Mouse (Mus musculus): Measurements from ENCODE around the gene Rab25. TPM values are rescaled to one million over a fixed set of nuclear protein-coding genes. Genes with fewer than 3 reads are reported as not detected.

Rab25 gene
- polyA plus RNA-seq, 1 experiment: 9.3 TPM

DNA sequence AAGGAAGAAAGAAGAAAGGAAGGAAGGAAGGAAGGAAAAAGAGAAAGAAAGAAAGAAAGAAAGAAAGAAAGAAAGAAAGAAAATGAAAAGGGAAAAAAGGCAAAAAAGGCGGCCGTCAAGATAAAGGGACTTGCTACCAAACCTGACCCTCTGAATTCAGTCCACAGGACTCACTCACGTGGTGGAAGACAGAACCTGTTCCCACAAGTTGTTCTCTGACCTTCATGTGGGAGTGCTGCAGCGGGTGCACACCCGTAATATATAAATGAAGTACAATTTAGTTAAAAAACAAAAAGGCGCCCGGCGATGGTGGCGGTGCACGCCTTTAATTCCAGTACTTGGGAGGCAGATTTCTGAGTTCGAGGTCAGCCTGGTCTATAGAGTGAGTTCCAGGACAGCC lies 19.5 kb downstream of the Rab25 start:
- TF ChIP-seq POLR2A (IDR thresholded peaks at IDR 0.05; ENCODE audit: control insufficient read depth, extremely low read depth, insufficient read depth, low read length, poor library complexity) (no peak), CTCF (IDR thresholded peaks at IDR 0.05; ENCODE audit: borderline replicate concordance, control insufficient read depth, extremely low read depth, insufficient read depth, low read length, poor library complexity) (no peak)
- Histone ChIP-seq H3K27ac (ENCODE audit: control insufficient read depth, insufficient read depth, low read length) (no peak overlapping the region), H3K27me3 (ENCODE audit: control insufficient read depth, insufficient read depth, low read length) (no peaks in the 10 kb centered on the region), H3K4me1 (replicated peaks; ENCODE audit: control insufficient read depth, insufficient read depth, low read length) (peaks cover 40% of the 10 kb centered on the region), H3K4me3 (ENCODE audit: control insufficient read depth, insufficient read depth, low read length) (no peak overlapping the region), H3K36me3 (ENCODE audit: control insufficient read depth, insufficient read depth, low read length) (peaks cover 8% of the 10 kb centered on the region)
- WGBS: 91% methylated on average over 11 of the region's 11 CpGs
- DNase-seq: no peak

DNA sequence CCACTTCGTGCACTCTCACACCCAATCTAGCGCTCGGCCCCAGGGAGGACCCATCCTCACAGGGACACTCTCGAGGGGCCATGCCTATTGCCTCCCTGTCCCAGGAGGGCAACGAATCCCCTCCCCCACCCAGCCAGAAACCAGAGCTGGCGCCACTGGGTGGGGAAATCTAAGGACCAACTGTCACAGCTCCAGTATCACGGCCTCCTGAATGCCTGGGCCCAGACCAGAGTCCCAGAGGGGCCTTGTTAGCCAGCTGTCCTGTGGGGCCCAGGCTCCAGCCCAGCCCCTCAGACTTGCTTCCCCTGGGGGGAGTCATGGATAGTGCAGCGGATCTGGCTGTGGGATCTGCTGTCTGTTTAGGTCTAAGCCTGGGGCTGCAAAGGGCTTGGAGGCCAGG lies 20.5 kb downstream of the Rab25 start:
- Histone ChIP-seq H3K4me3 (ENCODE audit: control insufficient read depth, insufficient read depth, low read length) (no peak overlapping the region), H3K4me1 (replicated peaks; ENCODE audit: control insufficient read depth, insufficient read depth, low read length) (peaks cover 30% of the 10 kb centered on the region), H3K27ac (ENCODE audit: control insufficient read depth, insufficient read depth, low read length) (no peak overlapping the region), H3K27me3 (ENCODE audit: control insufficient read depth, insufficient read depth, low read length) (no peaks in the 10 kb centered on the region), H3K36me3 (ENCODE audit: control insufficient read depth, insufficient read depth, low read length) (peaks cover 8% of the 10 kb centered on the region)
- TF ChIP-seq CTCF (IDR thresholded peaks at IDR 0.05; ENCODE audit: borderline replicate concordance, control insufficient read depth, extremely low read depth, insufficient read depth, low read length, poor library complexity) (no peak), POLR2A (IDR thresholded peaks at IDR 0.05; ENCODE audit: control insufficient read depth, extremely low read depth, insufficient read depth, low read length, poor library complexity) (no peak)
- WGBS: 92% methylated on average over 8 of the region's 8 CpGs
- no peak for DNase-seq

DNA sequence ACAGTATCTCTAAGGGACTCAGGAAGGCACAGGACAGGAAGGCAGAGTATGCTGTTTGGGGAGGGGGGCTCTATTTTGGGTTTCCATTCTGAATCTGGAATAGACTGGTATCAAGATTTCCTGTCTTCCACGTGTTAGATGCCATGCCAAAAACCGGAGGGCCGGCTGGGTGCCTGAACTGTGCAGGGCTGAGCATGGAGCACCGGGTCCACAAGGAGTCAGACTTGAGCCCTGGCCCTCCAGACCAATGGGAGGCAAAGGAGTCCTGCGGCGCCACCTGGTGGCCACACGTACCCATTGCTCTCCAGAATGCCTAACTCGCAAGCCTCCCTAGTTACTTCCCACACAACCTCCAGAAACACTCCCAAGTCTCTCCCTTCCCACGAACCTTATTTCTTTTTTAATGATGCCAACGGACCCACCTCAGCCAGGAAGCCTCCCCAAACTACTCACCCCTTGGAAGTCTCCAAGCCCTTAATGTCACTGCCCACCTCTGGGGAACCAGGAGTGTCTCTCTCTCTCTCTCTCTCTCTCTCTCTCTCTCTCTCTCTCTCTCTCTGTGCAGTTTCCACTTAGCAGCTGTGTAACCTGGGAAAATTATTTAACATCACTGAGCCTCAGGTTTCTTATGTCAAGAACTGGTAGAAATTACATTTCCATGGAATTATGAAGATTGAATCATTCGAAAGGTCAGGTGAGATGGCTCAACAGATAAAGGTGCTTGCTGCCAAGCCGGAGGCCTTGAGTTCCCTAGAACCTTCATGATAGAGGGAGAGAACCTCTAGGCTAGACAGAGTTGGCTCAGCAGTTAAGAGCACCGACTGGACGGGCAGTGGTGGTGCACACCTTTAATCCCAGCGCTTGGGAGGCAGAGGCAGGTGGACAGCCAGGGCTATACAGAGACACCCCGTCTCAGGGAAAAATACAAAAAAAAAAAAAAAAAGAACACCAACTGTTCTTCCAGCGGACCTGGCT lies 21.7 kb downstream of the Rab25 start:
- no peaks in the 10 kb centered on the region for H3K27me3 ChIP-seq (ENCODE audit: control insufficient read depth, insufficient read depth, low read length)
- DNase-seq: peak; percentile 73
- H3K4me3 ChIP-seq (ENCODE audit: control insufficient read depth, insufficient read depth, low read length): no peak overlapping the region
- peaks cover 8% of the 10 kb centered on the region for H3K36me3 ChIP-seq (ENCODE audit: control insufficient read depth, insufficient read depth, low read length)
- H3K4me1 ChIP-seq (replicated peaks; ENCODE audit: control insufficient read depth, insufficient read depth, low read length): peaks cover 35% of the 10 kb centered on the region
- H3K27ac ChIP-seq (ENCODE audit: control insufficient read depth, insufficient read depth, low read length): no peak overlapping the region
- 40% methylated on average over 17 of the region's 17 CpGs for WGBS
- TF ChIP-seq POLR2A (IDR thresholded peaks at IDR 0.05; ENCODE audit: control insufficient read depth, extremely low read depth, insufficient read depth, low read length, poor library complexity) (no peak), CTCF (IDR thresholded peaks at IDR 0.05; ENCODE audit: borderline replicate concordance, control insufficient read depth, extremely low read depth, insufficient read depth, low read length, poor library complexity) (peak; percentile 98)

DNA sequence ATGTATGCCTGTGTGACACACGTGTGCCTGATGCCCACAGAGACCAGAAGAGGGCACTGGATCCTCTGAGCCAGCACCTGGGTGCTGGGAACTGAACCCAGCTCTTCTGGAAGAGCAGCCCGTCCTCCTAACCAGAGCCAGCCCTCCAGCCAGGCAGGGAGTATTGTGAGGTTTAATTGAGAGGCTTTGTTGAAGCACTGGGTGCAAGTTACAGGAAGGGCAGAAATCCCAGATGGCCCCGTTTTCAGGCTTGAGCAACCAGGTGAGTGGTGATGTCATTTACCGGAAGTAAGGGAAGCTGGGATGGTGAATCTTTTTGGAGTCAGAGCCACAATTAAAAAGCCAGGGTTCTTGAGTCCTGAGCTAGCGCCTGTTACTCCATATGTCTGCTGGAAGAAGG lies 23.1 kb downstream of the Rab25 start:
- H3K4me1 ChIP-seq (replicated peaks; ENCODE audit: control insufficient read depth, insufficient read depth, low read length): peaks cover 29% of the 10 kb centered on the region

DNA sequence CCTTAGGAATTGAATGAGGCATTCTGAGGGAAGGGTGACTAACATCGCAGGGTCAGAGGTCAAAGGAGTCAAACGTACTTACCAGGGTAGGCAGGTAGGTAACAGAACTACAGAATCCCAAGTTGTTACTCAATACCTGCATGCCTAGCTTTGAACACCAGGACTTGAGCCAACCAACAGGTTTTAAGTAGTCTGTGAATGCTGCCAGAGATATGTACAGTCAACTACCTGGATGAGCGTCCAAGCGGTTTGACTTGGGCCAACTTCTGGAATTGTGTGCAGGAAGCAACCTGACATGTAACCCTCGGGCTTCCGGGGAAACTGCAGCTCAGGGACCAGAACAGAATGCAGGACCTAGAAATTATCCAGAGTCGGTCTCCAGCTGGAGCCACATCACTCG lies 25.1 kb downstream of the Rab25 start:
- no peak for TF ChIP-seq CTCF (IDR thresholded peaks at IDR 0.05; ENCODE audit: borderline replicate concordance, control insufficient read depth, extremely low read depth, insufficient read depth, low read length, poor library complexity)
- TF ChIP-seq POLR2A (IDR thresholded peaks at IDR 0.05; ENCODE audit: control insufficient read depth, extremely low read depth, insufficient read depth, low read length, poor library complexity): no peak
- Histone ChIP-seq H3K27ac (ENCODE audit: control insufficient read depth, insufficient read depth, low read length) (no peak overlapping the region), H3K4me1 (replicated peaks; ENCODE audit: control insufficient read depth, insufficient read depth, low read length) (peaks cover 17% of the 10 kb centered on the region; the same call in 1 of the 2 replicates), H3K27me3 (ENCODE audit: control insufficient read depth, insufficient read depth, low read length) (no peaks in the 10 kb centered on the region), H3K4me3 (ENCODE audit: control insufficient read depth, insufficient read depth, low read length) (no peak overlapping the region), H3K36me3 (ENCODE audit: control insufficient read depth, insufficient read depth, low read length) (peaks cover 8% of the 10 kb centered on the region)
- DNase-seq: no peak
- 93% methylated on average over 8 of the region's 8 CpGs for WGBS

More for the DNA sequence above, 23.1 kb downstream of the Rab25 start:
- Histone ChIP-seq H3K4me3 (ENCODE audit: control insufficient read depth, insufficient read depth, low read length) (no peak overlapping the region), H3K36me3 (ENCODE audit: control insufficient read depth, insufficient read depth, low read length) (peaks cover 8% of the 10 kb centered on the region), H3K27me3 (ENCODE audit: control insufficient read depth, insufficient read depth, low read length) (no peaks in the 10 kb centered on the region), H3K27ac (ENCODE audit: control insufficient read depth, insufficient read depth, low read length) (no peak overlapping the region)
- TF ChIP-seq CTCF (IDR thresholded peaks at IDR 0.05; ENCODE audit: borderline replicate concordance, control insufficient read depth, extremely low read depth, insufficient read depth, low read length, poor library complexity): no peak
- TF ChIP-seq POLR2A (IDR thresholded peaks at IDR 0.05; ENCODE audit: control insufficient read depth, extremely low read depth, insufficient read depth, low read length, poor library complexity): no peak
- 95% methylated on average over 5 of the region's 5 CpGs for WGBS
- no peak for DNase-seq

DNA sequence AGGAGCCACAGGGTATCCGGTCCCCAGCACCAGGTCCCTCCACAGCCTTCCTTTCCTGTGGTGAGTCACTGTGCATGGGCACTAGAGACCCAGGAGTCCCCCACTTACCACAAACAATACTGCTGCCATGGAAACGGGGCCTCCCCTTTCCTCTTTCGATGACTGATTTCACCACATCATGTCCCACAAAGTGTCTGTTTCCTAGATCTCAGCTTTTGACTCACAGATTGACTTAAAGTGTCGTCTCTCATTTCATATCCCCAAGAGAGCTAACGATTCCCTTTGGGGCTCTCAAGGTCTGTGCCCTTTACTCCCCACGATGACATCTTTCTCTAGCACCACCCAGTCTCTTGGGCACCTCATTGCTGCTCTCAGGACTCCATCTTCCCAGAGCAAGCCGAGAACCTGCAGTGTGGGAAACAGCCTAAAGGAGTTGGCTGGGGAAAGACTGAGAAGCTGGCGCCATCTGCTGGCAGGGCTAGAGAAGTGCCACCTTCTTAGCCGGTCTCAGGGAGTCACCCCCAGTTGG lies 26.2 kb downstream of the Rab25 start:
- no peak overlapping the region for H3K4me3 ChIP-seq (ENCODE audit: control insufficient read depth, insufficient read depth, low read length)
- peak; percentile 91 for TF ChIP-seq CTCF (IDR thresholded peaks at IDR 0.05; ENCODE audit: borderline replicate concordance, control insufficient read depth, extremely low read depth, insufficient read depth, low read length, poor library complexity)
- TF ChIP-seq POLR2A (IDR thresholded peaks at IDR 0.05; ENCODE audit: control insufficient read depth, extremely low read depth, insufficient read depth, low read length, poor library complexity): no peak
- peaks cover 8% of the 10 kb centered on the region for H3K36me3 ChIP-seq (ENCODE audit: control insufficient read depth, insufficient read depth, low read length)
- no peaks in the 10 kb centered on the region for H3K27me3 ChIP-seq (ENCODE audit: control insufficient read depth, insufficient read depth, low read length)
- H3K4me1 ChIP-seq (replicated peaks; ENCODE audit: control insufficient read depth, insufficient read depth, low read length): peaks cover 9% of the 10 kb centered on the region
- H3K27ac ChIP-seq (ENCODE audit: control insufficient read depth, insufficient read depth, low read length): no peak overlapping the region
- DNase-seq: peak; percentile 78
- WGBS: 4% methylated on average over 9 of the region's 9 CpGs

Data from thymus, adult 2 months (tissue).